12 mouse cellular contexts compared by ENCODE assay signal in genomic region chr4:140559862-140560261, GRCm38 (mm10).
DNase-seq lines count a peak whose midpoint lies in the region; ATAC-seq and TF ChIP-seq lines count a peak whose summit lies in the region.
"Had no signal": no experiment of that assay in that cellular context is flagged by ENCODE, and none has a peak within 500 bp of the region (broad histone marks: within the 10 kb centered on the region; RNA-seq: fewer than 3 reads in every experiment).

No protein-coding gene starts in this region.

- DNase-seq in embryonic facial prominence, embryonic 11.5 days (ENCODE audit: low spot score), result peak; percentile 17
- DNase-seq in embryonic facial prominence, embryonic 10.5 days (ENCODE audit: low spot score), result no peak
- DNase-seq in lung, adult 2 months, result no peak
- DNase-seq in lung, adult 18-20 months, result no peak
- DNase-seq in splenic B cell, adult 2 months (ENCODE audit: low read depth, low spot score), result peak; percentile 25
- no peak for DNase-seq in Muller cell, postnatal 12 days (ENCODE audit: inconsistent ontology term)
- DNase-seq: heart, postnatal 4 days had no signal

- peak; percentile 34; the same call in 1 of the 2 replicates for TF ChIP-seq CTCF in lung, adult 2 months (IDR thresholded peaks at IDR 0.05; ENCODE audit: insufficient read depth, low read length)
- TF ChIP-seq CTCF in ES-Bruce4 (IDR thresholded peaks at IDR 0.05; ENCODE audit: low read depth, low read length), result peak; percentile 55

- no peak for TF ChIP-seq EP300 in ES-Bruce4 (IDR thresholded peaks at IDR 0.05; ENCODE audit: insufficient read depth, low read depth, low read length)

- ATAC-seq in embryonic facial prominence, embryonic 11.5 days (replicated peaks; ENCODE audit: insufficient number of reproducible peaks, low FRiP score, low TSS enrichment, low read depth), result no peak
- ATAC-seq in hindbrain, embryonic 12.5 days (ENCODE audit: low FRiP score), result no peak
- ATAC-seq: forebrain, embryonic 16.5 days had no signal

- no peak overlapping the region for H3K4me2 ChIP-seq in embryonic facial prominence, embryonic 11.5 days (ENCODE audit: low read depth, low read length)
- no peak overlapping the region for H3K4me2 ChIP-seq in hindbrain, embryonic 12.5 days (replicated peaks)
- H3K4me2 ChIP-seq: embryonic facial prominence, embryonic 13.5 days had no signal

- no peaks in the 10 kb centered on the region for H3K27me3 ChIP-seq in embryonic facial prominence, embryonic 11.5 days (ENCODE audit: control insufficient read depth, insufficient read depth, low read length)
- no peaks in the 10 kb centered on the region for H3K27me3 ChIP-seq in embryonic facial prominence, embryonic 10.5 days (replicated peaks; ENCODE audit: low read depth, poor library complexity, severe bottlenecking)
- no peaks in the 10 kb centered on the region for H3K27me3 ChIP-seq in ES-Bruce4 (ENCODE audit: control insufficient read depth, insufficient read depth, low read length, poor library complexity, severe bottlenecking)
- no peaks in the 10 kb centered on the region for H3K27me3 ChIP-seq in splenic B cell, adult 2 months (ENCODE audit: control insufficient read depth, insufficient read depth, low read length, poor library complexity, severe bottlenecking)
- H3K27me3 ChIP-seq in hindbrain, embryonic 12.5 days, result no peaks in the 10 kb centered on the region
- H3K27me3 ChIP-seq: embryonic facial prominence, embryonic 13.5 days had no signal

- peaks cover 15% of the 10 kb centered on the region for H3K36me3 ChIP-seq in embryonic facial prominence, embryonic 11.5 days (replicated peaks; ENCODE audit: control insufficient read depth, insufficient read depth, low read depth, low read length)
- H3K36me3 ChIP-seq in embryonic facial prominence, embryonic 10.5 days (replicated peaks), result peaks cover 90% of the 10 kb centered on the region
- H3K36me3 ChIP-seq in ES-Bruce4 (ENCODE audit: control insufficient read depth, insufficient read depth, low read length, poor library complexity, severe bottlenecking), result no peaks in the 10 kb centered on the region
- H3K36me3 ChIP-seq in splenic B cell, adult 2 months (ENCODE audit: control insufficient read depth, insufficient read depth, low read length, poor library complexity, severe bottlenecking), result no peaks in the 10 kb centered on the region
- H3K36me3 ChIP-seq in hindbrain, embryonic 12.5 days, result peaks cover 80% of the 10 kb centered on the region

- H3K4me1 ChIP-seq in embryonic facial prominence, embryonic 11.5 days (ENCODE audit: control insufficient read depth, insufficient read depth, low read length), result no peaks in the 10 kb centered on the region
- peaks cover 9% of the 10 kb centered on the region; the same call in 1 of the 2 replicates for H3K4me1 ChIP-seq in embryonic facial prominence, embryonic 10.5 days
- no peaks in the 10 kb centered on the region for H3K4me1 ChIP-seq in lung, adult 2 months (ENCODE audit: control insufficient read depth, insufficient read depth, low read length)
- H3K4me1 ChIP-seq in ES-Bruce4 (ENCODE audit: control insufficient read depth, insufficient read depth, low read length), result no peaks in the 10 kb centered on the region
- peaks cover 5% of the 10 kb centered on the region for H3K4me1 ChIP-seq in hindbrain, embryonic 12.5 days
- H3K4me1 ChIP-seq: embryonic facial prominence, embryonic 13.5 days had no signal

- H3K27ac ChIP-seq in embryonic facial prominence, embryonic 11.5 days (replicated peaks; ENCODE audit: low read depth, low read length), result no peak overlapping the region
- H3K27ac ChIP-seq in embryonic facial prominence, embryonic 10.5 days (replicated peaks), result no peak overlapping the region
- H3K27ac ChIP-seq in ES-Bruce4 (ENCODE audit: insufficient read depth, low read length), result no peak overlapping the region
- no peak overlapping the region for H3K27ac ChIP-seq in hindbrain, embryonic 12.5 days
- H3K27ac ChIP-seq: embryonic facial prominence, embryonic 13.5 days; midbrain, embryonic 10.5 days had no signal

- no peak for TF ChIP-seq POLR2A in lung, adult 2 months (IDR thresholded peaks at IDR 0.05; ENCODE audit: borderline replicate concordance, extremely low read depth, low read depth, low read length)
- no peak for TF ChIP-seq POLR2A in ES-Bruce4 (IDR thresholded peaks at IDR 0.05; ENCODE audit: insufficient read depth, low read length)

- no peak overlapping the region for H3K9ac ChIP-seq in embryonic facial prominence, embryonic 11.5 days (replicated peaks; ENCODE audit: low read length)
- no peak overlapping the region for H3K9ac ChIP-seq in ES-Bruce4 (ENCODE audit: low read depth, poor library complexity, severe bottlenecking)
- H3K9ac ChIP-seq in hindbrain, embryonic 12.5 days, result no peak overlapping the region
- H3K9ac ChIP-seq: embryonic facial prominence, embryonic 13.5 days had no signal

- WGBS in embryonic facial prominence, embryonic 11.5 days, result 92% methylated on average over 3 of the region's 4 CpGs
- 81% methylated on average over 4 of the region's 4 CpGs for WGBS in embryonic facial prominence, embryonic 10.5 days
- WGBS in lung, adult 2 months, result 67% methylated on average over 4 of the region's 4 CpGs
- 88% methylated on average over 4 of the region's 4 CpGs for WGBS in hindbrain, embryonic 12.5 days

- no peaks in the 10 kb centered on the region for H3K9me3 ChIP-seq in embryonic facial prominence, embryonic 11.5 days (replicated peaks; ENCODE audit: control insufficient read depth, low read length)
- peaks cover 7% of the 10 kb centered on the region; the same call in 1 of the 2 replicates for H3K9me3 ChIP-seq in embryonic facial prominence, embryonic 10.5 days
- no peaks in the 10 kb centered on the region for H3K9me3 ChIP-seq in ES-Bruce4 (replicated peaks; ENCODE audit: control insufficient read depth, insufficient read depth, low read length, poor library complexity, severe bottlenecking)
- peaks cover 14% of the 10 kb centered on the region for H3K9me3 ChIP-seq in hindbrain, embryonic 12.5 days (replicated peaks)
- H3K9me3 ChIP-seq: embryonic facial prominence, embryonic 13.5 days had no signal

- no peak overlapping the region for H3K4me3 ChIP-seq in embryonic facial prominence, embryonic 11.5 days (ENCODE audit: low read depth, low read length)
- H3K4me3 ChIP-seq in embryonic facial prominence, embryonic 10.5 days, result no peak overlapping the region
- H3K4me3 ChIP-seq in lung, adult 2 months (replicated peaks; ENCODE audit: extremely low read depth, low read depth, low read length), result no peak overlapping the region
- no peak overlapping the region for H3K4me3 ChIP-seq in ES-Bruce4 (ENCODE audit: low read depth, low read length)
- H3K4me3 ChIP-seq in hindbrain, embryonic 12.5 days, result no peak overlapping the region
- H3K4me3 ChIP-seq: embryonic facial prominence, embryonic 13.5 days; midbrain, embryonic 10.5 days had no signal

Comparison
In these comparisons a context has a peak if more than half of its experiments do, and no peak if none do; other contexts are left out.
1. DNase-seq: peak in embryonic facial prominence, embryonic 11.5 days (single experiment) and splenic B cell, adult 2 months (single experiment); none in embryonic facial prominence, embryonic 10.5 days (single experiment), lung, adult 2 months (single experiment), lung, adult 18-20 months (0 of 2) and Muller cell, postnatal 12 days (single experiment).